Mouse (Mus musculus): ENCODE measurements around the gene Rps17. TPM values are rescaled to one million over a fixed set of nuclear protein-coding genes. Genes with fewer than 3 reads are reported as not detected.

Rps17 gene
- polyA plus RNA-seq (2012; rRNA removed), result 776 and 827 TPM in 2 replicates

- peak within 1 kb of the TSS; percentile 88 for H3K4me3 ChIP-seq (ENCODE audit: extremely low read depth, insufficient read depth, insufficient read length)
- no peaks in the 10 kb centered on the region for H3K27me3 ChIP-seq (ENCODE audit: control insufficient read depth, insufficient read depth, low read length)
- H3K36me3 ChIP-seq (ENCODE audit: control insufficient read depth, insufficient read depth, low read length), result peaks cover 21% of the 10 kb centered on the region
- WGBS, result under 1% methylated on average over 85 of the region's 85 CpGs
- H3K4me1 ChIP-seq (ENCODE audit: control insufficient read depth, insufficient read depth, insufficient read length), result peaks cover 11% of the 10 kb centered on the region; the same call in 1 of the 2 replicates
- TF ChIP-seq CTCF (IDR thresholded peaks at IDR 0.05; ENCODE audit: extremely low read depth, insufficient read depth, insufficient read length, insufficient replicate concordance), result peak; percentile 96
- TF ChIP-seq POLR2A (IDR thresholded peaks at IDR 0.05; ENCODE audit: low read depth, low read length), result peak; percentile 64
- peak within 1 kb of the TSS; percentile 80 for H3K27ac ChIP-seq (ENCODE audit: insufficient read depth, low read length)
- DNase-seq (ENCODE audit: low read depth in 1 of 2, low spot score in 2 of 2), result peak; percentile 91
Observed at GRCm38 (mm10) chr7:81344544-81345446, at the start of gene Rps17. Rps17 (minus strand) TSS chr7:81345254.

DNA sequence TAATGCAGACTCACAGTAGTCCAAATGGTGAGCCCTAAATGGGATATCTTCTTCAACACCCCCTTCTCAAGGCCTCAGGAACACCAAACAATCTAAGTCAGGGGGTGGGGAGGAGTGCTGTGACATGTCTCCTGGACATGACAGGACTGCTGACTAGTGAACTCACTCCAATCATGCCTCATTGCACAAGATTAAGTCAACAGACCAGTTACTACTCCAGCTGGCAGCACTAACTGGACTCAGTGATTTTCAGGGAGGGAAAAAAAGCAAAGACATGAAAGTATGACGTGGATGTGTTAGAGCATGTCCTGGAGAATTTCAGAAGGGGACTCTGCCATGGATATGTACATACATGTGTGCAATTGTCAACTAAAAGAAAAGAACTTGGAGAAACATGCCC lies 34.3 kb upstream of the Rps17 start:
- H3K27ac ChIP-seq (ENCODE audit: insufficient read depth, low read length), result no peak overlapping the region
- H3K36me3 ChIP-seq (ENCODE audit: control insufficient read depth, insufficient read depth, low read length), result no peaks in the 10 kb centered on the region
- no peaks in the 10 kb centered on the region for H3K4me1 ChIP-seq (ENCODE audit: control insufficient read depth, insufficient read depth, insufficient read length)
- no peak for DNase-seq (ENCODE audit: low read depth in 1 of 2, low spot score in 2 of 2)
- H3K4me3 ChIP-seq (ENCODE audit: extremely low read depth, insufficient read depth, insufficient read length), result no peak overlapping the region
- WGBS, result 86% methylated on average over 1 of the region's 1 CpGs
- no peaks in the 10 kb centered on the region for H3K27me3 ChIP-seq (ENCODE audit: control insufficient read depth, insufficient read depth, low read length)
- no peak for TF ChIP-seq POLR2A (IDR thresholded peaks at IDR 0.05; ENCODE audit: low read depth, low read length)
- no peak for TF ChIP-seq CTCF (IDR thresholded peaks at IDR 0.05; ENCODE audit: extremely low read depth, insufficient read depth, insufficient read length, insufficient replicate concordance)

DNA sequence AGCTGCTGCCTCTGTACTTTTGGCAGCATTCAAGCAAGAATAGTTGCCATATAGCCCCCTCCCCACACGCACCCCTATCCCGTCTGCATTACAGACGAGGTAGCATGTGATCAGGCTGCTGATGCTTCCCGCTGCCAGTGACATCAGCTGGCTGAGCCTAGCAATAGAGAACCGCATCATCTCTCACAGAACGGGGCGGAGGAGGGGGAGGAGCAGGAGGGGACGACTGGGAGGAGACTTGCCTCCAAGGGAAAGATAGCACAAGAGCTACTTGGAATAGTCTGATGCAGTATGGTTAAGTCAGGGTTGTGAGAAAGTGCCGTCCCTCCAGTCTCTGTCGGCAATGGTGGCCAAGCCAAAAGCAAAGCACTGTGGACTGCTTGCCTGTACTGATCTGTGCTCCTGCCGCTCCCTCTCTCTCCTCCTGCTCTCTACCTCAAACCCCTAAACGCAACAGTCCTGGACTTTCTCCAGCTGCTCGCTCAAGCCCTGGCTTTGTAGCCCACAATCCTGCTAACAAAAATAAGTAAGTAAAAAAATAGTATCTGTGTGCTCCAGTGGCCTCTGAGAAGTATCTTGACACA lies 27.4 kb upstream of the Rps17 start:
- Histone ChIP-seq H3K4me1 (ENCODE audit: control insufficient read depth, insufficient read depth, insufficient read length) (no peaks in the 10 kb centered on the region), H3K27ac (ENCODE audit: insufficient read depth, low read length) (no peak overlapping the region), H3K27me3 (ENCODE audit: control insufficient read depth, insufficient read depth, low read length) (no peaks in the 10 kb centered on the region; the same call in 1 of the 2 replicates), H3K4me3 (ENCODE audit: extremely low read depth, insufficient read depth, insufficient read length) (no peak overlapping the region), H3K36me3 (ENCODE audit: control insufficient read depth, insufficient read depth, low read length) (no peaks in the 10 kb centered on the region)
- 25% methylated on average over 13 of the region's 13 CpGs for WGBS
- DNase-seq (ENCODE audit: low read depth in 1 of 2, low spot score in 2 of 2), result no peak
- TF ChIP-seq POLR2A (IDR thresholded peaks at IDR 0.05; ENCODE audit: low read depth, low read length), result no peak
- TF ChIP-seq CTCF (IDR thresholded peaks at IDR 0.05; ENCODE audit: extremely low read depth, insufficient read depth, insufficient read length, insufficient replicate concordance), result no peak

DNA sequence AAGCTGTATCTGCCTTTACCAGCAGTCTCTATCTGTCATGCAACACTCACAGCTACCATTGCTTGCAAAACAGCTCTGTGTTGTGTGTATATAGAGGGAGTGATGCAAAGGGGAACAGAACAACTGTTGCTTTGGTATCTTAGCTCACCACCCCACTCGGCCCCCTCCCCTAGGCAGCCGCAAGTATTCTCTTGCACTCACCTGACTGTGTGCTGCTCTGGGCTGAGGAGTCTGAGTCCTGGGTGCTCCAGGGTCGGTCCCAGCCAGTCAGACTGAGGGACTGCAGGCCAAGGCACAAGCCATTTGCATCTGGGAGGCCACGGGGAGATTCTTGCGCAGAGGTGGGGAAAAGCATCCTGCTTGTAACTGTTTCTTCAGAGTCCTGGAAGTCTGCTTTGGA lies 26.8 kb upstream of the Rps17 start:
- TF ChIP-seq CTCF (IDR thresholded peaks at IDR 0.05; ENCODE audit: extremely low read depth, insufficient read depth, insufficient read length, insufficient replicate concordance) (no peak), POLR2A (IDR thresholded peaks at IDR 0.05; ENCODE audit: low read depth, low read length) (no peak)
- no peaks in the 10 kb centered on the region; the same call in 1 of the 2 replicates for H3K27me3 ChIP-seq (ENCODE audit: control insufficient read depth, insufficient read depth, low read length)
- DNase-seq (ENCODE audit: low read depth in 1 of 2, low spot score in 2 of 2), result no peak
- no peaks in the 10 kb centered on the region for H3K4me1 ChIP-seq (ENCODE audit: control insufficient read depth, insufficient read depth, insufficient read length)
- H3K36me3 ChIP-seq (ENCODE audit: control insufficient read depth, insufficient read depth, low read length), result no peaks in the 10 kb centered on the region
- no peak overlapping the region for H3K27ac ChIP-seq (ENCODE audit: insufficient read depth, low read length)
- H3K4me3 ChIP-seq (ENCODE audit: extremely low read depth, insufficient read depth, insufficient read length), result no peak overlapping the region
- WGBS, result 58% methylated on average over 5 of the region's 5 CpGs

DNA sequence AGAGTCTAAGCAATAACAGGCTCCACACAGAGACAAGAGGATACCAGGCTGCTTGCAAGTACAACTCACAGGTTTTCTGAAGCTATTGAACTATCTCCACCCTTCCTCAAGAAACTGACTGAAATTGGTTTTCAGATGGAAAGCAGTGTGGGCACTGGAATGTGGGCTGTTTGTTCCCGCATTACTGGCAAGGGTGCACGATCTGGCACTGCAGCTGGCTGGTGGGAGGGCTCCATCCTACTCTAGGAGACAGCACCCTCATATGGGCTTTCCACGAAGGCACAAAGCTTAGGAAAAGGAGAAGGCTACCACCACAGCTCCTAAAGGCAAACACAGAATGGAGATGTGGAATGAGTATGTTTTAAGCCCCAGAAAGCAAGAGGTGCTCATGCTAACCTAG lies 24.7 kb upstream of the Rps17 start:
- 79% methylated on average over 3 of the region's 3 CpGs for WGBS
- no peaks in the 10 kb centered on the region for H3K4me1 ChIP-seq (ENCODE audit: control insufficient read depth, insufficient read depth, insufficient read length)
- H3K36me3 ChIP-seq (ENCODE audit: control insufficient read depth, insufficient read depth, low read length), result no peaks in the 10 kb centered on the region
- no peak for DNase-seq (ENCODE audit: low read depth in 1 of 2, low spot score in 2 of 2)
- no peak overlapping the region for H3K27ac ChIP-seq (ENCODE audit: insufficient read depth, low read length)
- H3K4me3 ChIP-seq (ENCODE audit: extremely low read depth, insufficient read depth, insufficient read length), result no peak overlapping the region
- TF ChIP-seq POLR2A (IDR thresholded peaks at IDR 0.05; ENCODE audit: low read depth, low read length), result no peak
- no peak for TF ChIP-seq CTCF (IDR thresholded peaks at IDR 0.05; ENCODE audit: extremely low read depth, insufficient read depth, insufficient read length, insufficient replicate concordance)
- peaks cover 1% of the 10 kb centered on the region; the same call in 1 of the 2 replicates for H3K27me3 ChIP-seq (ENCODE audit: control insufficient read depth, insufficient read depth, low read length)

- Histone ChIP-seq H3K4me1 (ENCODE audit: control insufficient read depth, insufficient read depth, insufficient read length) (no peaks in the 10 kb centered on the region), H3K27ac (ENCODE audit: insufficient read depth, low read length) (no peak overlapping the region), H3K4me3 (ENCODE audit: extremely low read depth, insufficient read depth, insufficient read length) (no peak overlapping the region), H3K27me3 (ENCODE audit: control insufficient read depth, insufficient read depth, low read length) (peaks cover 1% of the 10 kb centered on the region; the same call in 1 of the 2 replicates), H3K36me3 (ENCODE audit: control insufficient read depth, insufficient read depth, low read length) (no peaks in the 10 kb centered on the region)
- 81% methylated on average over 3 of the region's 3 CpGs for WGBS
- TF ChIP-seq POLR2A (IDR thresholded peaks at IDR 0.05; ENCODE audit: low read depth, low read length) (no peak), CTCF (IDR thresholded peaks at IDR 0.05; ENCODE audit: extremely low read depth, insufficient read depth, insufficient read length, insufficient replicate concordance) (no peak)
- no peak for DNase-seq (ENCODE audit: low read depth in 1 of 2, low spot score in 2 of 2)
Observed at GRCm38 (mm10) chr7:81367946-81368345, 22.9 kb upstream of the Rps17 start.

All from spleen, adult 2 months (tissue).